Mouse (Mus musculus) stomach, postnatal 0 days (tissue): ENCODE data around the gene Shisa8.

Experiments
- CTCF ChIP-seq: IDR thresholded peaks from 2 replicates; pipeline ENCODE4 v1.5.1; 2016; ENCODE audit warnings: antibody characterized with exemption, low read depth, mild to moderate bottlenecking, moderate library complexity
- EP300 ChIP-seq: optimal IDR thresholded peaks from 2 replicates; pipeline ENCODE3; 2016; ENCODE audit warnings: antibody characterized with exemption

DNA sequence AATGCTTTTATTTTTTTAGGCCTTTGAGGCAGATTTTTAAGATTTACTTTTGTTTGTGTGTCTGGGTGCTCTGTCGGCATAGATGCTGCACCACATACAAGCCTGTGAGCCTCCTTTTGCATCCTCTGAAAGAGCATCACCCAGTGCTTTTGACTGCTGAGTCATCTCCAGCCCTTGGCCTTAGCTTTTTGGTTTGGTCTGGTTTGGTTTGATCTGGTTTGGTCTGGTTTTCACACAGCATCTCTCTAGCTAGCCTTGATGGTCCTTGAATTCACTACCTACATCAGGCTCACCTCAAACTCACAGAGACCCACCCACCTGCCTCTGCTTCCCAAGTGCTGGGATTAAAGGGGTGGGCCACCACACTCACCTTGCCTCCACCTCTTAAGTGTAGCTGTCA is 24.7 kb downstream of the Shisa8 start:
- no peak for TF ChIP-seq CTCF
- TF ChIP-seq EP300 = no peak
